Mouse (Mus musculus) midbrain, postnatal 0 days (tissue): ENCODE results near the gene Mpi. TPM values are rescaled to one million over a fixed set of nuclear protein-coding genes. Genes with fewer than 3 reads are reported as not detected.

Experiments
- ATAC-seq: fragments of 200-750 bp; cut with Nextera tagmentation; 2 replicates; pipeline ENCODE4 v1.8.0; 2017; ENCODE audit warnings: moderate number of reproducible peaks, mild to moderate bottlenecking, moderate TSS enrichment, moderate library complexity; ENCODE audit not compliant: low FRiP score
- DNase-seq: peaks from one replicate; pipeline ENCODE4 v3.0.0-alpha.2; 2015; ENCODE audit warnings: low spot score
- H3K27ac ChIP-seq: fragments of 300-500 bp; sonication (generic); 2 replicates; pipeline ENCODE4 v1.5.1; 2014; ENCODE audit warnings: low read depth, mild to moderate bottlenecking, low read length, mixed read lengths
- H3K27me3 ChIP-seq: fragments of 300-500 bp; sonication (generic); 2 replicates; pipeline ENCODE4 v1.6.1; 2014; ENCODE audit warnings: low read length, control low read depth, mixed read lengths; ENCODE audit not compliant: insufficient read depth
- H3K36me3 ChIP-seq: fragments of 300-500 bp; sonication (generic); 2 replicates; pipeline ENCODE4 v1.6.1; 2014; ENCODE audit warnings: low read length, control low read depth, mixed read lengths; ENCODE audit not compliant: insufficient read depth
- H3K4me1 ChIP-seq: fragments of 300-500 bp; sonication (generic); 2 replicates; pipeline ENCODE4 v1.6.1; 2014; ENCODE audit warnings: mild to moderate bottlenecking, control low read depth, antibody characterized with exemption, low read length, mixed read lengths; ENCODE audit not compliant: insufficient read depth
- H3K4me2 ChIP-seq: fragments of 300-500 bp; sonication (generic); 2 replicates; pipeline ENCODE4 v1.6.1; 2014; ENCODE audit warnings: low read depth, mild to moderate bottlenecking, low read length, mixed read lengths; ENCODE audit not compliant: poor library complexity, severe bottlenecking
- H3K4me3 ChIP-seq: fragments of 300-500 bp; sonication (generic); 2 replicates; pipeline ENCODE4 v1.5.1; 2014; ENCODE audit warnings: low read depth, mild to moderate bottlenecking, low read length, moderate library complexity
- H3K9ac ChIP-seq: fragments of 300-500 bp; sonication (generic); replicated peaks from 2 replicates; pipeline ENCODE4 v1.6.1; 2014; ENCODE audit warnings: mild to moderate bottlenecking, low read length, moderate library complexity, mixed read lengths; ENCODE audit not compliant: poor library complexity, severe bottlenecking
- H3K9me3 ChIP-seq: fragments of 300-500 bp; sonication (generic); 2 replicates; pipeline ENCODE4 v1.6.1; 2016; ENCODE audit warnings: low read length, control low read depth
- CTCF ChIP-seq: IDR thresholded peaks from 2 replicates; pipeline ENCODE4 v1.5.1; 2016; ENCODE audit warnings: antibody characterized with exemption, mild to moderate bottlenecking
- WGBS: fragments of 180-500 bp; shearing (Covaris S2); extraction: QIAGEN DNeasy Blood & Tissue Kit; methylation state at CpG from one replicate; pipeline ENCODE4 v1.1.7; 2014; 5-methylcytosine and 5-hydroxymethylcytosine counted together
- polyA plus RNA-seq: library from polyadenylated mRNA; unstranded; fragments of >200 nt; fragmentation: Nextera tagmentation; extraction: Ambion mirVana; gene quantifications from 2 replicates; pipeline ENCODE4 v1.2.1, GENCODE M21; 2015
- total RNA-seq: library from RNA; depleted of rRNA; stranded (reverse); fragments of >200 nt; gene quantifications from 2 replicates; pipeline ENCODE4 v1.2.3, GENCODE M21; 2014

Gene Mpi
- total and polyA plus RNA-seq, 2 experiments from 2014 or later = 57.2 to 60.5 TPM

DNA sequence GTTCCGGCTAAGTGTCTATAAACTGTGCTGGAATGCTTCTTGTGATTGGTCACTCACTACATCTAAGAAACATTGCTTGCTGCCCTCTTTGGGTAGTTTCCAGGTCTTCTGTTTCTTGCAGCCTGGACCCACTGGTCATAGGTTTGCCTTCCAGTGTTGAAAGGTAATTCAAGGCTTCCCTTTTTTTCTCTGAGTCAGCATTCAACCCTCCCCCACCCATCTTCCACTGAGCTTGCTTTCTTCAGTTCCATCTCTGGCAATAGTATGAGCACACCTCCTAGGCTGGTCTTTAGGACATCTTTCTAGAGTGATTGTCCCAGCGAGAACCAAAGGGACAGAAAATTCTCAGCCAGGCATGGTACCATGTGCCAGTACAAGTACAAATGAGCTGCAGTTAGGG is 13.0 kb downstream of the Mpi start:
- H3K27ac ChIP-seq = no peak overlapping the region
- H3K36me3 ChIP-seq = peaks cover 36% of the 10 kb centered on the region
- no peak for ATAC-seq
- peaks cover 6% of the 10 kb centered on the region; the same call in 1 of the 2 replicates for H3K4me1 ChIP-seq
- H3K9me3 ChIP-seq = no peaks in the 10 kb centered on the region
- H3K4me2 ChIP-seq = no peak overlapping the region
- H3K9ac ChIP-seq = no peak overlapping the region
- no peak for DNase-seq
- WGBS = 90% methylated on average over 2 of the region's 2 CpGs
- no peak overlapping the region for H3K4me3 ChIP-seq
- no peak for TF ChIP-seq CTCF
- no peaks in the 10 kb centered on the region for H3K27me3 ChIP-seq

DNA sequence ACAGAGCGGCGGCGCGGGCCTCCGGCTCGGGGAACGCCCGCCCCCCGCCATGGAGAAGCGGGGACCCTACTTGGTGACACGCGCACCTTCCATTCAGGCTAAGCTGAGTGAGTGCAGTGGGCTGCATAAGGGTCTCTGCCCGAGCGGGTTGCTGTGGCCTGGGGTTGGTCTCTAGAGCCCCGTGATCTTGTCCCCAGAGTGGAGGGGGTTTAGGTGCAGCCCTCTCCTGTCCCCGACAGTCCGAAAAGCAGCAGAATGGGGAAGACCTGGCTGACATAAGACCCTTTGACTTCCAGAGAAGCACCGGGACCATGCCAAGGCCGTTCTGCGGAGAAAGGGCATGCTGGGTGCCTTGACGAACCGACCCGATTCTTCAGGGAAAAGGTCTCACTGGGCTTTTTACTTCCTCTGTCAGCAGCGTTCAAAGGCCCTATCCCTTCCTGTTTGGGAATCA is 14.8 kb downstream of the Mpi start:
- Histone ChIP-seq H3K9me3 (no peaks in the 10 kb centered on the region), H3K27ac (peak overlapping the region; percentile 86), H3K9ac (peak overlapping the region; percentile 83), H3K4me3 (peak overlapping the region; percentile 72), H3K36me3 (peaks cover 30% of the 10 kb centered on the region; the same call in 1 of the 2 replicates), H3K27me3 (no peaks in the 10 kb centered on the region), H3K4me2 (peak overlapping the region; percentile 76), H3K4me1 (peaks cover 6% of the 10 kb centered on the region; the same call in 1 of the 2 replicates)
- ATAC-seq (peak; percentile 74), DNase-seq (no peak)
- no peak for TF ChIP-seq CTCF
- 0% methylated on average over 24 of the region's 24 CpGs for WGBS

DNA sequence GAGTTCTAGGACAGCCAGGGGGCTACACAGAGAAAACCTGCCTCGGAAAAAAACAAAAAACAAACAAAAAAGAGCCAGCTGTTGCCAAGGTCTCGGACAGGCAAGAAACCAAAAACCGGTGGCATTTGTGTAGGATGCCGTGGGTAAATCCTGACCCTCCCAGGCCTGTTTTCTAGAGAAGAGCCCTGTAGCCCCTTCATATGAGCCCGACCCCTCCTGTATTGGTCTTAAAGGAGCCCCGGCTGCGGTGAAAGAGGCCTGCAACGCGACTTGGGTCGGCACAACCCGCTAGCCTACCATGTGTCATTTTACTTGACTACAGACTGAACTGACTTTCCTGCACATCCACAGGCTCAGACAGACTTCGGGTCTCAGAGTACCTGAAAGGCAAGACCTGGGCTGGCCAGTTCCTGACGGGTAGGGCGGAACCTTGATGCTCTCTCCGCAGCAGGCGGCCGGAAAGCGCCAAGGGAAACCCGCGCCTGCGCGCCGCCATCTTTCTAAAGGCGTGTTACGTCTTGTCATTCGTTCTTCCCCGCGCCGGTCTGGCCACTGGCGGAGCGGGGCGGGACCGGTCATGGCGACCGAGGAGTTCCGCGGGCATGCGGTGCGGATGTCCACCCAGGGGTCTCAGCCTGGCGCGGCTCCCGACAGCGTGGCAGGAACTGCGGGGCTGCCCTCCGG is 15.4 kb downstream of the Mpi start, which contains the start of gene Fam219b:
Gene Fam219b, plus strand, starts transcription at position 485 of the 684 bp plus-strand sequence.
- no peaks in the 10 kb centered on the region for H3K9me3 ChIP-seq
- H3K27ac ChIP-seq = peak within 1 kb of the TSS; percentile 86
- peak within 1 kb of the TSS; percentile 72 for H3K4me3 ChIP-seq
- peaks cover 30% of the 10 kb centered on the region for H3K36me3 ChIP-seq
- H3K27me3 ChIP-seq = no peaks in the 10 kb centered on the region
- no peak for TF ChIP-seq CTCF
- ATAC-seq (peak; percentile 88), DNase-seq (peak; percentile 95)
- peak within 1 kb of the TSS; percentile 76 for H3K4me2 ChIP-seq
- WGBS = 2% methylated on average over 45 of the region's 45 CpGs
- peaks cover 6% of the 10 kb centered on the region; the same call in 1 of the 2 replicates for H3K4me1 ChIP-seq
- peak within 1 kb of the TSS; percentile 83 for H3K9ac ChIP-seq

DNA sequence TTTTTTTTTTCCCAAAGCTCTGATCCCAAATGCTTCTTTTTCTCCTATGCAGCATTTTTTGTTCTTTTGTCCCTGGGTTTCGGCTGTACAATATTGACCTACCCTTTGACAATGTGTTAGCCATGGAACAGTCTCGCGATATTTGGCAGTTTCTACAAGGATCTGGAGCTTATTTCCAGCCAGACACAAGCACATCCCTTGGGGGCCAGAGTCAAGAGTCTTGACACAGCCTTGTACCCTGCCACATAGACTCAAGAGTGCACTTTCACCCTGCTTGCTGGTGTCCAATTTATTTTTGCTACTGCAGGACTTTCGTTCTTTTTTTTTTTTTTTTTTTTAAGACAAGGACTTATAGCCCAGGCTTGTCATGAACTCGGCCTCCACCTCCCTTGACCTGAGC is 16.2 kb downstream of the Mpi start:
- Histone ChIP-seq H3K27ac (peak overlapping the region; percentile 86), H3K36me3 (peaks cover 28% of the 10 kb centered on the region), H3K4me3 (peak overlapping the region; percentile 72; the same call in 1 of the 2 replicates), H3K4me2 (peak overlapping the region; percentile 76), H3K9me3 (no peaks in the 10 kb centered on the region), H3K9ac (no peak overlapping the region), H3K27me3 (no peaks in the 10 kb centered on the region), H3K4me1 (peaks cover 6% of the 10 kb centered on the region; the same call in 1 of the 2 replicates)
- DNase-seq (no peak), ATAC-seq (no peak)
- 87% methylated on average over 5 of the region's 5 CpGs for WGBS
- no peak for TF ChIP-seq CTCF

DNA sequence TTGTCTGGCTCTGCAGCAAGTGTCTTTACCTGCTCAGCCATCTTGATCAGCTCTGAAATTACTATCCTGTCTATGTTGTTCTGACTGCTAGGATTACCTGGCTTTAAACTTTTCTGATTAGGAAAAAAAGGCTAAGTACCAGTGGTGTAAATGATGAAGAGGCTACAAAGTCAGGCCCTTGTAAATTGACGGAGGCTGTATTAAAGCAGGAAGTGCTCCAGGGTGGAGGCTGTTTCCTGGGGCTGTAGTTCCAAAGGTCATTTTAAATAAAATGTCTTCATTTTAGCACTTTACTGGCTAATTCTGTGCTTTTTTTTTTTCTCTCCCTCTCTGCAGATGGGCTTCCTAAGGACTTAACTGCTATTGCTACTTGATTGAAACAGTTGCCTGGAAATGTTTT is 20.6 kb downstream of the Mpi start:
- no peak for DNase-seq
- Histone ChIP-seq H3K9me3 (no peaks in the 10 kb centered on the region), H3K4me1 (no peaks in the 10 kb centered on the region), H3K36me3 (peaks cover 19% of the 10 kb centered on the region), H3K4me3 (no peak overlapping the region), H3K27me3 (no peaks in the 10 kb centered on the region), H3K9ac (no peak overlapping the region), H3K4me2 (no peak overlapping the region), H3K27ac (no peak overlapping the region)
- TF ChIP-seq CTCF = no peak
- 90% methylated on average over 1 of the region's 1 CpGs for WGBS
- no peak for ATAC-seq

DNA sequence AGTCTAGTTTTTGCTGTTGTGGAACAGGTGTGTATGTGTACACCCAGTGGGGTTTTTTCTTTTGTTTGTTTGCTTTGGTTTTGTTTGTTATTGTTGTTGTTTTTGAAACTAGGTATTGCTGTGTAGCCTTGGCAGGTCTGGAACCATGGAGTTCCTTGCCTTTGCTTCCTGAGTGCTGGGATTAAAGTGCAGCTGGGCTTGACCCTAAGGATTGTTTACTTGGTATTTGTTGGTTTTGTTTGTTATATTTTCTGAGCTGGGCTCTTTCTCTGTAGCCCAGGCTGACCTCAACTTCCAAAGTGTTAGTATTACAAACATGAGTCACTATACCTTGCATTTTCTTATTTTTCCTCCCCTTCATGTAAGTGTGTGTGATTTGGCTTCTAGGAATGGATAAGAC is 26.1 kb downstream of the Mpi start:
- no peak for DNase-seq
- Histone ChIP-seq H3K27me3 (no peaks in the 10 kb centered on the region), H3K4me2 (no peak overlapping the region), H3K36me3 (peaks cover 3% of the 10 kb centered on the region; the same call in 1 of the 2 replicates), H3K27ac (no peak overlapping the region), H3K4me1 (peaks cover 10% of the 10 kb centered on the region; the same call in 1 of the 2 replicates), H3K4me3 (no peak overlapping the region), H3K9me3 (no peaks in the 10 kb centered on the region), H3K9ac (no peak overlapping the region)
- ATAC-seq = no peak
- TF ChIP-seq CTCF = no peak
